Mouse (Mus musculus) cerebellum, adult 9-11 months (tissue): ENCODE measurements around the gene AC109138.7.
A peak's percentile ranks its signal among the peaks of the same experiment; 100 is the strongest.

Source experiments
- DNase-seq: peaks from one replicate; pipeline ENCODE4 v3.0.0; 2022

Gene AC109138.7

GRCm38 (mm10) chr19:4257216-4257896 lies 43.2 kb downstream of the AC109138.7 start:
- peak; percentile 92 for DNase-seq

DNA sequence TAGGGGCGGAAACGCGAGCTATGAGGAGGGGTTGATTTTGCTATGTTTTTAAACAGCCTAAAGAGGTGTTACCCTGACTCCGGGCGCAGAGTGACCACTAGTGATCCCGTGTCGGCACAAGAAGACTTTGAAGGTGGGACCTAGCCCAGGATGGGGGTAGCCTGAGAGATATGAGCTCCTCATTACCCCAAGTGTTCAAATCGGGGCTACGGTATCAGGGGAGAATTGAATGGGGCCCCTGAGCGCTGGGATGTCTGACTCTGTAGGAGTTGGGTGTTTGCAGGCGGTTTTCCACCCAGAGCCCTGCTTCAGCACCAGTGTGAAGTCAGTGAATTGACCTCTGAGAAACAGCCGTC lies 43.7 kb downstream of the AC109138.7 start:
- no peak for DNase-seq

DNA sequence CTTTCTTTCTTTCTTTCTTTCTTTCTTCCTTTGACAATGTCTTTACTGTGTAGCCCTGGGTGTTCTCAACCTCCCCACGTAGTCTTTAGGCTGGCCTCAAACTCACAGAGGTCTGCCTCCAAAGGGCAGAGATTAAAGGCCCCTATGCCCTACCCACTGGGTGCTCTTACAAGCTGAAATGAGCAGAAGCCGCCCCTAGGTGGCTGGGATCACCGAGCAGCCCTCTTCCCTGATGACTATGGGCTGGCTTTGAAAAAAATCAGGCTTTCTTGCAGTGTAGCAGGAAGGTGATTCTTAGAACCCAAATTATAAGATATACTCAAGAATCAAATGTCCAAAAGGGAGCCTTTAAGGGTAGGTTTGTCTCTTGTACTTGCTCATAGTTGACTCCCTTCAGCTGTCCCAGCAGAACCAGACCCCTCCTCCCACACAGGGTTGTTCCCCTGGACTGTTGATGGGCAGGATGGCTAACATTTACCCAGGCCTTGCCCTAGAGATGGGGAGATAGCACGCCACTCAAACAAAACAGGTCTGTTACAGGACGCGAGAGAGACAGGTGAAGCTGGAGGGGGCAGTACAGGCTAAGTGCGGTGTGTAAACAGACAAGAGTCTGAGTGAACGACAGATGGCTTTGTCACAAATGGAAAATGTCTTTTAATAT lies 47.0 kb downstream of the AC109138.7 start:
- DNase-seq: peak; percentile 17

- no peak for DNase-seq
Observed at GRCm38 (mm10) chr19:4262756-4263155, 48.6 kb downstream of the AC109138.7 start.

DNA sequence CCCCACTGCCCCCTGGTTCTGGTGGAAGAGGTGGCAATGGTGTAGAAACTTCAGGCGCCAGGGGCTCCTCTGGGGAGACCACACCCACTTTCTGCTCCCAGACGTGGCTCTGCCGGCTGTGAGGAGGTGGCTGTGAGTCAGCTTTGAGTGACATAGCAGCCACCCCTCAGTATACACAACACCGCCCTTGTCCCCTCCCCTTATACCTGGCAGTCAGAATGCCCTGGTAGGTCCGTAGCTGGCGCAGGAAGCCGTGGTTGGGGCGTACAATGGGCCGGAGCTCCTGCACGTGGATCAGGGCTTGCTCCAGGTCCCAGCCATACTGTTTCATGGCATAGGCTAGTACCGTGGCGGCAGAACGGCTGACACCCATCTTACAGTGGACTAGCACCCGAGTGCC lies 49.5 kb downstream of the AC109138.7 start:
- peak; percentile 39 for DNase-seq

DNA sequence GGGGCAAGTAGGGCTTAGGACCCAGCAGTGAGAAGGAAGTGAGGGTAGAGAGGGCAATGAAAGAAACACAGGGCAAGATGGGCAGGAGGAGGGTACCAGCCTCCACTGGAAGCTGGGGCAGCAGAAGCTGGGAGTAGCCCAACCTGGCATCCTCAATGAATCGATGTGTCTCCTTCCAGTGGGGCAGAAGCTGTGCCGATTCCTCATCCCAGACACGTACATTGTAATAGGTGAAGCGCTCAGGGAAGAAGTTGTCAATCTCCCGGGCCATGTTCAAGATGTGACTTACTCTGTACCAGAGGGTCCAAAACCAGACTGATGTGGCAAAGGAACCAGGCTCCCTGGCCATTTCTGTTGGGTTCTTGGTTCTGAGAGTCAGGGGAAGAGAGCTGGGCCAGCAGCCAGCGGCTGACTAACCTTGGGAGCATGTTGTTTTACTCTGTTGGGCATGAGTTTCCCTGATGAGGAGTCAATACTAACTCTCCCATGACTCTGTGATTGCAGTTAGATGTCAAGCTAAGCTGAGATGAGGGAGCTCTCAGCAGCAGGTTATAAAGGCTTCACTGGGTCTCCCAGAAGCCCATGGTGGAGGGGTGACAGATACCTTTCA lies 50.1 kb downstream of the AC109138.7 start:
- DNase-seq: no peak

DNA sequence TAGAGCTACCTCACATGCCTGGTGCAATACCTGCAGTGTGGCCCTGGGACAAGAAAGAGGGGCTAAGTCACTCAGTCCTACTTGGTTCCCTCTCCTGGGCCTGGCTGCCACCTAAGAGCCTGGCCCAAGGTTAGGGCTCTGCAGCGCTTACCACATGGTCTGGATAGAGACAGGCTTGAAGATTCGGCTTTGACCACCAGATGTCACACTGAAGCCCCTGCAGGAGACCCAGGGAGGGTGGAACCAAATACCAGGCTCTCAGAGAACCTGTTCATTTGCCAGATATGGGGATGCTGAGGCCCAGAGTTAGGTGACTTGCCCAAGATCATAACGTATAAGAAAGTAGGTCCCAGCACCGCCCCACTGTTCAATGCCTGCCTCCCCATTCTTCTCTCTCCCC lies 51.8 kb downstream of the AC109138.7 start:
- peak; percentile 15 for DNase-seq

- DNase-seq: peak; percentile 88
Observed at GRCm38 (mm10) chr19:4268566-4269361, 54.6 kb downstream of the AC109138.7 start, which contains the start of gene Ssh3. Gene Ssh3, minus strand, starts transcription at chr19:4269180.

DNA sequence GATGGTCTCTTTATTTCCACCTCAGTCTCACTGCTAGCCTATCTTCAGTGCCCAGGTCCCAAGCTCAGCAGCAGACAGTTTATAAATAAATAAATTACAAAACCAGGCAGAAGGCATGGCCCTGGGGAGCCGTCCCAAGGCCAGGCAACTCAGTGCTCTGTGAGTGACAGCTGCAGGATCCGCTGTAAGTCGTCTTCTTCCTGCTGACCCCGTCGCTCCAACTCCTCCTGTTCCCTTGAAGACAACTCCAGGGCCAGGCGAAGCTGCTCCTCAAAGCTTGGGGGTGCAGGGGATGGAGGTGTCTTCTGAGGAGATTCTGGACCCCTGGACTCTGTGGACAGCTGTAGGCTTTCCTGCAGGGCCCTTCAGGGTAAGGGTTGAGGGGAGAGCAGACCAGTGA lies 56.0 kb downstream of the AC109138.7 start:
- peak; percentile 48 for DNase-seq

GRCm38 (mm10) chr19:4270972-4271371 lies 56.8 kb downstream of the AC109138.7 start:
- peak; percentile 24 for DNase-seq

DNA sequence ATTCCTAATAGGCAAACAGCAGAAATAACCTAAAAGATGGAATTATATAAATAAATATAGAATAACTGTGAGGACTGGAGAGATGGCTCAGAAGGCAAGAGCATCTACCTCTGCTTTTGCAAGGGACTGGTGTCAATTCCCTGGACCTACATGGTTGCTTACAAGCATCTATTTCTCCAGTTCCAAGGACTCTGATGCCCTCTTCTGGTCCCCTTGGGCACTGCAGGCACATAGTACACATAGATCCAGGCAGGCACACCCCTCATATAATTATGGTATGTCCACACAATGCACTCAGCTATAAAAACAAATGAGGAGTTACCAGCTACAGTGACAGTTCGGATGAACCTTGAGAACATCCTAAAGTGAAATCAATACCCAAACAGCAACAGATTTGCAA lies 65.3 kb downstream of the AC109138.7 start:
- DNase-seq: no peak

DNA sequence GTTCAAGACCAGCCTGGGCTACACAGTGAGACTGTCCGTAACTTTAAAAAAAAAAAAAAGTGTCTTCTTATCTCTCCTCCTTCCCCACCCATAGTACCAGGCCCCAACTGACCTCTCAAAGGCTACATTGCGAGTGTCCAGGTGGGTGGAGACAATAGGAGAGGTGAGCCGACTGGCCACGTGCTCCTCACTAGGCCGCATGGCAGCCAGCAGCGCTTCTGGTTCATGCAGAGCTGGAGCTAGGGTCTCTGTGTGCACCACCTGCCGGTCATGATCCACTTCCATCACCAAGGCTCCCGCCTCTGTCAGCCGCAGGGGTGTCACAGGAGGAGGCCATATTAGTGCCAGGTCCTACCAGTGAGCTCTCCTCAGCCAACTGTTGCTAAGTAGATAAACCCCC lies 66.3 kb downstream of the AC109138.7 start:
- DNase-seq: no peak
